Mouse (Mus musculus): ENCODE measurements around the gene Rgs21. TPM values are rescaled to one million over a fixed set of nuclear protein-coding genes. Genes with fewer than 3 reads are reported as not detected.

The Rgs21 gene
- total RNA-seq, 1 experiment from 2014 or later: not detected

Other genes starting within 250 kb of the Rgs21 start
- gene Rgs18, start 207.8 kb upstream of the Rgs21 start, total RNA-seq (2017): 38.2 to 48.3 TPM (median 46.5 TPM) in 3 replicates